Mouse (Mus musculus) ES-Bruce4 (cell line): Measurements from ENCODE around the gene Camk2d.

ENCODE experiments used
- CTCF ChIP-seq: IDR thresholded peaks from one replicate; pipeline ENCODE4 v1.8.1; 2011; ENCODE audit warnings: low read depth, low read length
- EP300 ChIP-seq: IDR thresholded peaks from 2 replicates; pipeline ENCODE4 v1.6.1; 2011; ENCODE audit warnings: low read depth, low read length; ENCODE audit not compliant: insufficient read depth
- POLR2A ChIP-seq: IDR thresholded peaks from one replicate; pipeline ENCODE4 v1.8.1; 2011; ENCODE audit warnings: low read length; ENCODE audit not compliant: insufficient read depth

DNA sequence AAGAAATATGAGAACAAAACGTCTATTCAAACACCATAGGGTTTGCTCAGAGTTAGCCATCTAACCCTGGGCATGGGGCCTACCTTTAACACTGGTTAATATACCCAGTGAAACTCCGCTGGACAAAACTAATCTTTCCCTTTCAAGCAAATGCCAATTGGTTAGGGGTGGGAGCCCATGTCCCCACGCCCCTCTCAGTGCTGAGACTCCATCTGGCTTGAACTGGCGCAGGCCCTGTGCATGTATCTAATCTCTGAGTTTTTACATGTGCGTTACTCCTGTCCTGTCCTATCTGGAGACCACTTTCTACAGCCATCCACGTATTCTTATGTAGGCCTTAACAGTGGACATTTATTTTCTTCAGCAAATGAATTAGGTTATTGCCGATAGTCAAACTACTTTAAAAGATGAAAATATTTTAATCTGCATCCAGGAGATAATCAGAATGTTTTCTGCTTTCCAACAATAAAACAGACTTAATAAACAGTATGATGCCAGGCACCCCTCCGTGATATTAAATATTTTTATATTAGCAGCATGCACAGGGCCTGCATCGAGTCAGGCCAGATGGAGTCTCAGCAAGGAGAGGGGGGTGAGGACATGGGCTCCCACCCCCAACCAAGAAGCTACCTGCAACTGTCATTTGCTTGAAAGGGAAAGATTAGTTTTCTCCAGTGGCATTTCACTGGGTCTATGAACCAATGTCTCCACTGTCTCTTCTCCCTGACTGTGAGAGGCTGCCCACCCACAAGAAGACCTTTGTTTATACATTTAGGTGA, 8.7 kb downstream of the Camk2d start:
- TF ChIP-seq POLR2A (no peak), CTCF (no peak), EP300 (no peak)
